Comparison of ENCODE assay signal across 8 mouse cellular contexts in the genomic region with DNA sequence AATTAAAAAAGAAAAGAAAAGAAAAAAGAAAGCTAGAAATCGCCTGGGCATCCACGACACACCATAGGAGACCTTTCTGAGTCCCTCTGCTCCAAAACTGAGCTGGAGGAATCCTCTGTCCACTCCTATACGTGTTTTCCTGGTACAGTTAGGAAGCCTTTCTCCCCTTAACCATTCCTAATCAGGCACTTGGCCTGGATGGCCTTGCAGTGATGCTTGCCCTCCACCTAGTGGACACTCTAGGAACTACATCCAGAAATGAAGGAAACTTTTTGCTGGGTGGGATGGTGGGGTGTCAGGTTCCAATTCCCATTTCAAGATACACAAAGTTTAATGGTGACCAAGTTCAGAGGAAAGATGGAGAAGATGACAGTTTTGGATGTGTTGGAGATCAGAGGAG. TPM values are rescaled to one million over a fixed set of nuclear protein-coding genes. Genes with fewer than 3 reads are reported as not detected.
DNase-seq lines count a peak whose midpoint lies in the region; ATAC-seq lines count a peak whose summit lies in the region.

No protein-coding gene starts in this region.

- H3K27me3 ChIP-seq in midbrain, embryonic 10.5 days (ENCODE audit: low read depth, poor library complexity, severe bottlenecking), result peaks cover 10% of the 10 kb centered on the region
- 0 out of 2 replicates have a peak, but pooled peaks cover 7% of the 10 kb centered on the region for H3K27me3 ChIP-seq in midbrain, embryonic 15.5 days (replicated peaks)

- intact Hi-C loops in left cerebral cortex, postnatal 4 days (cut with DNase I), result loop anchor here (1.0 to 10.0 kb wide), 2 partner anchors 60 to 450 kb away; no protein-coding TSS in a partner anchor

- ATAC-seq in midbrain, embryonic 15.5 days (replicated peaks), result no peak

- H3K36me3 ChIP-seq in midbrain, embryonic 10.5 days, result no peaks in the 10 kb centered on the region
- H3K36me3 ChIP-seq in midbrain, embryonic 15.5 days (replicated peaks), result no peaks in the 10 kb centered on the region

- WGBS in midbrain, embryonic 10.5 days, result 9% methylated on average over 3 of the region's 3 CpGs
- WGBS in midbrain, embryonic 15.5 days, result 4% methylated on average over 3 of the region's 3 CpGs

- no peak overlapping the region for H3K4me2 ChIP-seq in midbrain, embryonic 15.5 days

- H3K4me3 ChIP-seq in midbrain, embryonic 10.5 days, result no peak overlapping the region
- H3K4me3 ChIP-seq in midbrain, embryonic 15.5 days, result no peak overlapping the region

- no peak overlapping the region for H3K9ac ChIP-seq in midbrain, embryonic 15.5 days

- no peak overlapping the region for H3K27ac ChIP-seq in midbrain, embryonic 10.5 days (replicated peaks)
- H3K27ac ChIP-seq in midbrain, embryonic 15.5 days, result no peak overlapping the region

- H3K9me3 ChIP-seq in midbrain, embryonic 10.5 days (replicated peaks), result no peaks in the 10 kb centered on the region
- no peaks in the 10 kb centered on the region for H3K9me3 ChIP-seq in midbrain, embryonic 15.5 days

- peak; percentile 74 for DNase-seq in midbrain, embryonic 10.5 days (ENCODE audit: low spot score)
- DNase-seq in adrenal gland, adult 2 months, result peak; percentile 80
- DNase-seq in embryo, embryonic 11.5 days (ENCODE audit: low read depth, low spot score), result peak; percentile 82
- peak; percentile 88 for DNase-seq in heart, postnatal 4 days
- peak; percentile 68 for DNase-seq in left cerebral cortex, postnatal 4 days
- peak; percentile 90 for DNase-seq in naive thymus-derived CD4-positive, alpha-beta T cell, adult 2 months (ENCODE audit: low read depth)
- peak; percentile 78 for DNase-seq in thymus, postnatal 0 days (ENCODE audit: low spot score)

- peaks cover 40% of the 10 kb centered on the region for H3K4me1 ChIP-seq in midbrain, embryonic 10.5 days
- peaks cover 14% of the 10 kb centered on the region for H3K4me1 ChIP-seq in midbrain, embryonic 15.5 days

RNA-seq across cellular contexts. Expression of gene Ahdc1, which starts 5.8 kb away (rescaled TPM):
- polyA plus RNA-seq in midbrain, embryonic 10.5 days (2016; fragmentation: Nextera tagmentation; extraction: Ambion mirVana), result 5.7 and 5.8 TPM in 2 replicates
- 13.5 and 14.4 TPM in 2 replicates for polyA plus RNA-seq in midbrain, embryonic 15.5 days (2015; fragmentation: Nextera tagmentation; extraction: Ambion mirVana)
- total RNA-seq in adrenal gland, adult 2 months (2021), result 10 to 100 TPM; 64.3 to 88.3 TPM
- 78.1 and 88.7 TPM in 2 replicates for polyA plus RNA-seq in adrenal gland, adult 2 months (2012; rRNA removed)
- 10 to 100 TPM; 41.1 to 48.7 TPM for total RNA-seq in heart, postnatal 4 days (2021)
- total RNA-seq in left cerebral cortex, postnatal 4 days (2021), result 100 to 1,000 TPM in 1 of 2 experiments, 10 to 100 TPM in 1; 94.1 to 102 TPM
- polyA plus RNA-seq in thymus, postnatal 0 days (2015; fragmentation: Nextera tagmentation; extraction: Ambion mirVana), result 5.3 and 8.0 TPM in 2 replicates

RNA-seq across cellular contexts. Expression of gene Fgr, which starts 31.3 kb away (rescaled TPM):
- 0.05 and 0.10 TPM in 2 replicates for polyA plus RNA-seq in midbrain, embryonic 10.5 days (2016; fragmentation: Nextera tagmentation; extraction: Ambion mirVana)
- 0.06 and 0.27 TPM in 2 replicates for polyA plus RNA-seq in midbrain, embryonic 15.5 days (2015; fragmentation: Nextera tagmentation; extraction: Ambion mirVana)
- total RNA-seq in adrenal gland, adult 2 months (2021), result under 1 TPM; 0.29 to 0.93 TPM
- polyA plus RNA-seq in adrenal gland, adult 2 months (2012; rRNA removed), result 0.29 and 0.56 TPM in 2 replicates
- under 1 TPM; 0.33 to 0.43 TPM for total RNA-seq in heart, postnatal 4 days (2021)
- under 1 TPM; 0.42 to 0.44 TPM for total RNA-seq in left cerebral cortex, postnatal 4 days (2021)
- 6.0 and 7.8 TPM in 2 replicates for polyA plus RNA-seq in thymus, postnatal 0 days (2015; fragmentation: Nextera tagmentation; extraction: Ambion mirVana)
